Mouse (Mus musculus) cerebellum, adult 2 months (tissue): ENCODE results near the gene Ccdc149.

Experiments
- CTCF ChIP-seq: fragments of 200-500 bp; IDR thresholded peaks from 2 replicates; pipeline ENCODE4 v1.5.1; 2011; ENCODE audit warnings: low read depth, mild to moderate bottlenecking, control low read depth, low read length, moderate library complexity, borderline replicate concordance; ENCODE audit not compliant: insufficient read depth
- POLR2A ChIP-seq: fragments of 200-500 bp; IDR thresholded peaks from 2 replicates; pipeline ENCODE4 v1.6.1; 2011; ENCODE audit warnings: low read length, control low read depth, borderline replicate concordance; ENCODE audit not compliant: insufficient read depth

DNA sequence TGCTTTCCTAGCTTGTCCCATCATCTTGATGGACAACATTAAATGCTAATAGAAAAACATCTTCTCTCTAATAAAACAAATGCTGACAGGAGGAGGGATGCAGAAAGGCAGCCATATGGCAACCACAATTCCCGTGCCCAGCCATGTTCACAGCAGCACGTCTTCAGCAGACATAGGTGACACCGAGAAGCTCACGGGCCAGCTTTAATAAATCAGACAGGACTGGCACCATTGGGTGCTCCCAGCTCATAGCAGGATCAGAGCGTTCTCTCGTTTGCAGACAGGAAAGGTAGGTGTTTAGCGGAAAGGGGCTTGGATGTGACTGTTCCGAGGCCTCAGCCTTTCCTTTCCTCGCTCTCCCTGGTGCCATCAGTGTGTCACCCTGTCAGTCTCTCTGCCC is 95.5 kb downstream of the Ccdc149 start:
- TF ChIP-seq CTCF: no peak
- no peak for TF ChIP-seq POLR2A
